Mouse (Mus musculus) neural tube, embryonic 10.5 days (tissue): ENCODE data around the gene St3gal5.

Experiments used
- DNase-seq: peaks from one replicate; pipeline ENCODE4 v3.0.0-alpha.2; 2017; ENCODE audit warnings: low spot score; ENCODE audit errors: extremely low spot score

The St3gal5 gene

GRCm38 (mm10) chr6:72202732-72203131, 105.3 kb downstream of the St3gal5 start:
- DNase-seq: no peak

DNA sequence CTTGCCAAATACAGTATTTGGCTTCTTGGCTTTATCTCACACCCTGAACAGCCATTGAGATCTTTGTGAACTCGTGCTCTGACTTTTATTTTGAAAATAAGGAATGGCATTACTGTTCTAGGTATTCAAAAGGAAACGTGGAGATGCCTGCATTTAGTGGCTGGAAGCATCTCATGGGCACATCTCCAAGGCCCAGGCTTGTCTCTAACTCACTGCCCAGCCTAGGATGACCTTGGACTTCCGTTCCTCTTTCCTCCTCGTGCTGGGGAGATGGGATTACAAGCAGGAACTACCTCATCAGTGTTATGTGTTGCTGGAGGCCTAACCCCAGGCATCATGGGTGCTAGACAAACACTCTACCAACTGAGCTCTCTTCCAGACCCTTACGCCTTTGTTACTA, 105.9 kb downstream of the St3gal5 start:
- DNase-seq: no peak
